Mouse (Mus musculus) hindbrain, embryonic 13.5 days (tissue): ENCODE results near the gene Shoc2. TPM values are rescaled to one million over a fixed set of nuclear protein-coding genes. Genes with fewer than 3 reads are reported as not detected.

Source experiments
- ATAC-seq: fragments of 200-750 bp; cut with Nextera tagmentation; 2 replicates; pipeline ENCODE4 v1.8.0; 2017; ENCODE audit warnings: moderate TSS enrichment; ENCODE audit not compliant: low FRiP score
- H3K27ac ChIP-seq: fragments of 300-500 bp; sonication (generic); 2 replicates; pipeline ENCODE4 v1.5.1; 2015; ENCODE audit warnings: inconsistent platforms, mild to moderate bottlenecking, moderate library complexity
- H3K27me3 ChIP-seq: fragments of 300-500 bp; sonication (generic); 2 replicates; pipeline ENCODE4 v1.6.1; 2015; ENCODE audit warnings: mild to moderate bottlenecking, inconsistent platforms
- H3K36me3 ChIP-seq: fragments of 300-500 bp; sonication (generic); 2 replicates; pipeline ENCODE4 v1.6.1; 2015; ENCODE audit warnings: mild to moderate bottlenecking, inconsistent platforms
- H3K4me1 ChIP-seq: fragments of 300-500 bp; sonication (generic); replicated peaks from 2 replicates; pipeline ENCODE4 v1.6.1; 2015; ENCODE audit warnings: inconsistent platforms
- H3K4me2 ChIP-seq: fragments of 300-500 bp; sonication (generic); 2 replicates; pipeline ENCODE4 v1.6.1; 2015; ENCODE audit warnings: inconsistent platforms, mild to moderate bottlenecking, moderate library complexity
- H3K4me3 ChIP-seq: fragments of 300-500 bp; sonication (generic); 2 replicates; pipeline ENCODE4 v1.5.1; 2015; ENCODE audit warnings: mild to moderate bottlenecking, inconsistent platforms
- H3K9ac ChIP-seq: fragments of 300-500 bp; sonication (generic); 2 replicates; pipeline ENCODE4 v1.6.1; 2015; ENCODE audit warnings: mild to moderate bottlenecking, inconsistent platforms
- H3K9me3 ChIP-seq: fragments of 300-500 bp; sonication (generic); 2 replicates; pipeline ENCODE4 v1.6.1; 2016; ENCODE audit warnings: inconsistent platforms
- WGBS: fragments of 180-500 bp; shearing (Covaris S2); methylation state at CpG from one replicate; pipeline ENCODE4 v1.1.7; 2015; 5-methylcytosine and 5-hydroxymethylcytosine counted together
- polyA plus RNA-seq: library from polyadenylated mRNA; unstranded; fragments of >200 nt; fragmentation: Nextera tagmentation; extraction: Ambion mirVana; gene quantifications from 2 replicates; pipeline ENCODE4 v1.2.1, GENCODE M21; 2015

Gene Shoc2
- polyA plus RNA-seq, 1 experiment from 2014 or later: 66.3 TPM

DNA sequence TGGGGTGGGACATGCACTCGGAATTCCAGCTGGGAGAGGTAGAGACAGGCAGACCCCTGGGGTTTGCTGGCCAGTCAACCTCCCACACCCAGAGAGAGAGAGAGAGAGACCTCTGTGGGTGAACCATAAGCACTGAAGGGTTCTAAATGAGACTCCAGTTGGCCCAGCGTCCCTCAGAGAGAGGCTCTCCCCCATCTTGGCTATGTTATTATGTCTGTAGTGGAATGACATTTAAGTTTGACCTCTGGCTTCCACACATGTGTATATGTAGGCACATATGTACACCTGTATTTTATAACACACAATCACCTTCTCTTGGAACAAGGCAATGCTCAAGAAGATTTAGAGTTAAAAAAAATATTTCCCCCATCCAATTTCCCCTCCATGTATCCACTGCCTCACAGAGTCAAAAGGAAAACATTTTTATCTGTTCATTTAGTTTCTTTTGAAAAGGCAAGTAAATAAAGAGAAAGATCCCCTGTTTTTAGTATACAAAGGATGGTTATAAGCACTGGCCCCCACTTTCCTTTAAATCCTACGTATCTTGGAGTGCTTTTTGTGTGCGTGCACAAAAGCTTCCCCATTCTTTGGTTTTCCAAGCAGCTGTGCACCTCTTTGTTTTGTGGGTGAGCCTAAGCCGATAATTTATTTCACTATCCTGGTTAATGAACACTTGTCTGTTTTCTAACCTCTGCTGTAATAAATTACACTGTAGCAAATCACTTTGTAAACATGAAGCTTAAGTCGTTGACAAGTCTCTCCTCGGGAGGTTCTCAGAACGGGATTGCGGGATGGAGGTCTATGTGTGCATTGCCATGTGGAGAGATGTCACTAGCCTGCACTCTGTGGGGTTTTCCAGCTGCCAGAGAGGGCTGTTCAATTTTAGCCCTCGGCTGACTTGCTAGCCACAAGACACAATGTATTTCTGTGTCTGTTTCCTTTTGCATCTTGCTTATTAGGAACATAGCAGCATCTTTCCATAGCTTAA is 132.6 kb downstream of the Shoc2 start:
- no peak for ATAC-seq
- no peak overlapping the region for H3K27ac ChIP-seq
- no peak overlapping the region for H3K4me2 ChIP-seq
- WGBS: 22% methylated on average over 10 of the region's 10 CpGs
- no peaks in the 10 kb centered on the region for H3K9me3 ChIP-seq
- H3K36me3 ChIP-seq: no peaks in the 10 kb centered on the region
- no peaks in the 10 kb centered on the region for H3K4me1 ChIP-seq
- H3K27me3 ChIP-seq: no peaks in the 10 kb centered on the region
- H3K9ac ChIP-seq: no peak overlapping the region
- no peak overlapping the region for H3K4me3 ChIP-seq

DNA sequence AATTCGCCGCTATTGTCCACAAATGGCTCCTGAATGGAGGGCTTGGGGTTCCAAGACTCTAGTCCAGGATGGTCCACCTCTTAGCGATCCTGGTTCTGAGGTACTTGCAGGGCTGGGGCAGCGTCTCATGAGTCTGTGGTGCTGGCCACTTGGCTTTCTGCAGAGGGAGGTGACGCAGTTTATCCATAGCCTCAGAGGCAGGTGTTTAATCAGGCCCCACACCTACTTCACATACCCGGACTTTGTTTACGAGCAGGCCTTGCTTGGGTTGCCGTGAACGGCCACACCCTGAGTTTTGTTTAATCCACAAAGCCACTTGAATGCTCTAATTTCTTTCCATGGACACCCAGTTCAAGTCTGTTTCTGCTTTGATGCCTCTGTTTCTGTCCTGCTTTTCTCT is 137.2 kb downstream of the Shoc2 start:
- Histone ChIP-seq H3K36me3 (no peaks in the 10 kb centered on the region), H3K27ac (no peak overlapping the region), H3K9me3 (no peaks in the 10 kb centered on the region), H3K4me2 (no peak overlapping the region), H3K4me1 (no peaks in the 10 kb centered on the region), H3K4me3 (no peak overlapping the region), H3K9ac (no peak overlapping the region), H3K27me3 (no peaks in the 10 kb centered on the region)
- no peak for ATAC-seq
- 91% methylated on average over 9 of the region's 9 CpGs for WGBS

- Histone ChIP-seq H3K9ac (no peak overlapping the region), H3K27ac (no peak overlapping the region), H3K4me2 (no peak overlapping the region), H3K27me3 (no peaks in the 10 kb centered on the region), H3K9me3 (no peaks in the 10 kb centered on the region), H3K4me1 (no peaks in the 10 kb centered on the region), H3K4me3 (no peak overlapping the region), H3K36me3 (no peaks in the 10 kb centered on the region)
- 87% methylated on average over 9 of the region's 9 CpGs for WGBS
- no peak for ATAC-seq
Observed at GRCm38 (mm10) chr19:54081716-54082165, 137.6 kb downstream of the Shoc2 start.

Other genes starting within 250 kb of the Shoc2 start
- gene Pdcd4, start 52.1 kb upstream of the Shoc2 start, polyA plus RNA-seq: 75.4 and 82.8 TPM in 2 replicates
- 126 and 139 TPM in 2 replicates for gene Bbip1, start 321 bp downstream of the Shoc2 start, polyA plus RNA-seq
- gene Adra2a, start 99.8 kb downstream of the Shoc2 start, polyA plus RNA-seq: 3.3 and 4.1 TPM in 2 replicates